Mouse (Mus musculus): ENCODE measurements around the gene Sh3d21. TPM values are rescaled to one million over a fixed set of nuclear protein-coding genes. Genes with fewer than 3 reads are reported as not detected.

The Sh3d21 gene
- total and polyA plus RNA-seq, 3 experiments = 0.31 to 1.3 TPM; not detected in 1

DNA sequence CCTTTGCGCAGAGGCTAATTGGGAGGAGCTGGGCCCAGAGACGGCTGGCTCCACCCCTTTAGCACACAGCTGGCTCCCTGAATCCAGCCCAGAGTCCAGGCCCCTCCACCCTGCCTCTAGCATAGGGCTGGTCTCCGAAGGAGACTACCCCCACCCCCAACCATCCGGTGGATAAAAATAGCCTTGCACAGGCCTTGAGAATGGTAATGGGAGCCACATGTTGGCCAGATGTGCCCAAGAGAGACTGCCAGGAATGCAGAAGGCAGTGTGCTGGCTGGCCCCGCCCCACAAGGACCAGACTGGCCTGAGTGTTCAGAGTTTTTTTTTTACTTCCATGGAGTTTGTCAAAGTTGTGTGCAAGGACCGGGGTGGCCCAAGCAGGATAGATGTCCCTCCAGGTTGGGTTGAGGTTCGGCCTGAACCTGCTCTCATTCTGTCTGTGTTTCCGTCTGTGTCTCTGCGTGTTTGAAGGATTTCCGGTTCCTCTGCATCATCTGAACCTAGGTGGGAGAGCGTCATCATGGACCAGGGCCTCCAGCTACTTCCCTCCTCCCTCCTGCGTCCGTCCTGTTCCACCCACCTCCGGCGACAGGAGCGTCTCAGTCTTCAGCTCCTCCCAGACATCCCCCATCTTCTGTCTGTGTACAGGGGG, 12.9 kb downstream of the Sh3d21 start:
- Histone ChIP-seq H3K9ac (ENCODE audit: control insufficient read depth, low read depth, low read length, poor library complexity, severe bottlenecking) (no peak overlapping the region), H3K9me3 (replicated peaks; ENCODE audit: insufficient read depth, low read length) (no peaks in the 10 kb centered on the region), H3K27me3 (ENCODE audit: control insufficient read depth in 1 of 2, insufficient read depth in 2 of 2, low read length in 2 of 2) (no peaks in the 10 kb centered on the region), H3K79me2 (ENCODE audit: control insufficient read depth, insufficient read depth, low read length, poor library complexity) (no peaks in the 10 kb centered on the region), H3K36me3 (ENCODE audit: control insufficient read depth in 1 of 2, insufficient read depth in 2 of 2, low read length in 2 of 2) (no peaks in the 10 kb centered on the region), H3K4me1 (ENCODE audit: control insufficient read depth in 1 of 2, insufficient read depth in 2 of 2, low read length in 2 of 2) (peaks cover 0 to 7% of the 10 kb centered on the region in 2 experiments; a peak in 2 of 4 replicates), H3K4me3 (ENCODE audit: control insufficient read depth in 1 of 2, insufficient read depth in 1 of 2, low read depth in 2 of 2, low read length in 2 of 2) (no peak overlapping the region), H3K27ac (ENCODE audit: control insufficient read depth, low read depth, low read length) (no peak overlapping the region)
- no peak for DNase-seq (ENCODE audit: low read depth, low spot score)
- TF ChIP-seq SIN3A (IDR thresholded peaks at IDR 0.05; ENCODE audit: low read length) (no peak), E2F4 (IDR thresholded peaks at IDR 0.05; ENCODE audit: borderline replicate concordance, low read depth, low read length) (no peak), TAL1 (IDR thresholded peaks at IDR 0.05; ENCODE audit: low read length) (no peak)

DNA sequence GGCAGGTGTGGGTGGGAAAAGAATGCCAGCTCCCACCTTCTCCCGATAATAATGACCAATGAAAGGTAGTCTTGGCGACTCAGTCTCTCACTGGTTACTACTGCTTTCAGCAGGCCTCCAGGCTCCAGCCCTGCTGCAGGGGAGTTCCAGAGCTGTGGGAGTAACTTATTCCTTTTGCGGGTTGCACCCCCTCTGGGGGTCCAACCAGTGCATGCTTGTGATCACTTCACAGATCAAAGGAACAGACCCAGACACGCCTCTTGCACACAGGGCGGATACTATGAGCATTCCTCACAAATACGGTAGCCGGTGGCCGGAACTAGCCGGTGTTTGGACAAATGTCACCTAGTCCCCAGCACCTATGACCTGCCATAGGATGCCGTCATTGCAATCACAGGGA, 13.5 kb downstream of the Sh3d21 start:
- no peaks in the 10 kb centered on the region for H3K27me3 ChIP-seq (ENCODE audit: control insufficient read depth in 1 of 2, insufficient read depth in 2 of 2, low read length in 2 of 2)
- no peak overlapping the region for H3K4me3 ChIP-seq (ENCODE audit: control insufficient read depth in 1 of 2, insufficient read depth in 1 of 2, low read depth in 2 of 2, low read length in 2 of 2)

DNA sequence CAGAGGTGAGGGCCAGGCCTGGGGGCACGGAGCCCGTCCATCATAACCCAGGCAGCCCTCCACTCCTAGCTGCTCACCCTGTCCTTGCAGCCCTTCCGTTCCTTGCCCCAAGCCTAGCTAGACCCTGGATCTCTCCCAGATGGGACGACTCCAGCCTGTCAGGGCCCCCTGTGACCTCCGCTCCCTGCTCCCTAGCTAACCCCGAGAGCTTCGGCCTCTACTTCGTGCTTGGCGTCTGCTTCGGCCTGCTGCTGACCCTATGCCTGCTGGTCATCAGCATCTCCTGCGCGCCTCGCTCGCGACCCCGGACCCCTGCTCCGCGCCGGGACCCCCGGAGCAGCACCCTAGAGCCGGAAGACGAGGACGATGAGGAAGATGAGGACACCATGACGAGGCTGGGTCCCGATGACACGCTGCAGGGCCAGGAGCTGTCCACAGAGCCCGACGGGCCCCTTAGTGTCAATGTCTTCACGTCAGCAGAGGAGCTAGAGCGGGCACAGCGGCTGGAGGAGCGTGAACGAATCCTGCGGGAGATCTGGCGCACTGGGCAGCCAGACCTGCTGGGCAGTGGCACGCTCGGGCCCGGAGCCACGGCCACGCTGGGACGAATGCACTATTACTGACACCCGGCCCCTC, 14.1 kb downstream of the Sh3d21 start:
- Histone ChIP-seq H3K36me3 (ENCODE audit: control insufficient read depth in 1 of 2, insufficient read depth in 2 of 2, low read length in 2 of 2) (no peaks in the 10 kb centered on the region), H3K4me3 (ENCODE audit: control insufficient read depth in 1 of 2, insufficient read depth in 1 of 2, low read depth in 2 of 2, low read length in 2 of 2) (peak overlapping the region; percentile 62 to 82), H3K27ac (ENCODE audit: control insufficient read depth, low read depth, low read length) (no peak overlapping the region), H3K79me2 (ENCODE audit: control insufficient read depth, insufficient read depth, low read length, poor library complexity) (no peaks in the 10 kb centered on the region), H3K4me1 (ENCODE audit: control insufficient read depth in 1 of 2, insufficient read depth in 2 of 2, low read length in 2 of 2) (peaks cover 0 to 7% of the 10 kb centered on the region in 2 experiments; a peak in 2 of 4 replicates), H3K27me3 (ENCODE audit: control insufficient read depth in 1 of 2, insufficient read depth in 2 of 2, low read length in 2 of 2) (no peaks in the 10 kb centered on the region), H3K9ac (ENCODE audit: control insufficient read depth, low read depth, low read length, poor library complexity, severe bottlenecking) (peak overlapping the region; percentile 65), H3K9me3 (replicated peaks; ENCODE audit: insufficient read depth, low read length) (no peaks in the 10 kb centered on the region)
- DNase-seq (ENCODE audit: low read depth, low spot score) = no peak
- TF ChIP-seq TAL1 (IDR thresholded peaks at IDR 0.05; ENCODE audit: low read length) = no peak
- TF ChIP-seq ZMIZ1 (IDR thresholded peaks at IDR 0.05; ENCODE audit: low read depth, low read length) = no peak
- TF ChIP-seq MXI1 (IDR thresholded peaks at IDR 0.05; ENCODE audit: low read depth, low read length) = no peak
- TF ChIP-seq TBP (IDR thresholded peaks at IDR 0.05; ENCODE audit: low read depth, low read length) = no peak
- TF ChIP-seq POLR2AphosphoS5 (IDR thresholded peaks at IDR 0.05; ENCODE audit: borderline replicate concordance, low read depth, low read length) = no peak
- TF ChIP-seq E2F4 (IDR thresholded peaks at IDR 0.05; ENCODE audit: borderline replicate concordance, low read depth, low read length) = no peak
- no peak for TF ChIP-seq JUND (IDR thresholded peaks at IDR 0.05; ENCODE audit: low read depth, low read length)
- no peak for TF ChIP-seq SMC3 (IDR thresholded peaks at IDR 0.05; ENCODE audit: low read depth, low read length)
- TF ChIP-seq CHD2 (IDR thresholded peaks at IDR 0.05; ENCODE audit: low read length) = no peak
- no peak for TF ChIP-seq EP300 (IDR thresholded peaks at IDR 0.05; ENCODE audit: low read depth in 1 of 2, low read length in 2 of 2)
- TF ChIP-seq MAZ (IDR thresholded peaks at IDR 0.05; ENCODE audit: low read depth, low read length) = no peak
- no peak for TF ChIP-seq GABPA (IDR thresholded peaks at IDR 0.05; ENCODE audit: low read depth, low read length)
- TF ChIP-seq MYB (IDR thresholded peaks at IDR 0.05; ENCODE audit: low read depth, low read length) = no peak
- TF ChIP-seq HCFC1 (IDR thresholded peaks at IDR 0.05; ENCODE audit: low read depth, low read length) = no peak
- TF ChIP-seq USF2 (IDR thresholded peaks at IDR 0.05; ENCODE audit: borderline replicate concordance in 1 of 2, insufficient read depth in 1 of 2, low read depth in 1 of 2, low read length in 2 of 2) = no peak
- TF ChIP-seq KAT2A (conservative IDR thresholded peaks at IDR 0.05; ENCODE audit: low read depth, low read length) = no peak
- no peak for TF ChIP-seq RCOR1 (IDR thresholded peaks at IDR 0.05; ENCODE audit: low read depth, low read length)

More for the DNA sequence above, 13.5 kb downstream of the Sh3d21 start:
- no peak for DNase-seq (ENCODE audit: low read depth, low spot score)
- H3K36me3 ChIP-seq (ENCODE audit: control insufficient read depth in 1 of 2, insufficient read depth in 2 of 2, low read length in 2 of 2) = no peaks in the 10 kb centered on the region
- TF ChIP-seq POLR2AphosphoS2 (IDR thresholded peaks at IDR 0.05; ENCODE audit: low read length) = no peak
- TF ChIP-seq ETS1 (IDR thresholded peaks at IDR 0.05; ENCODE audit: low read depth, low read length) = no peak
- TF ChIP-seq MEF2A (IDR thresholded peaks at IDR 0.05; ENCODE audit: extremely low read depth, insufficient replicate concordance, low read depth, low read length, poor library complexity, severe bottlenecking) = no peak
- no peak for TF ChIP-seq ZNF384 (IDR thresholded peaks at IDR 0.05; ENCODE audit: low read depth, low read length)
- TF ChIP-seq MYB (IDR thresholded peaks at IDR 0.05; ENCODE audit: low read depth, low read length) = no peak
- TF ChIP-seq ZC3H11A (IDR thresholded peaks at IDR 0.05; ENCODE audit: low read depth, low read length) = no peak
- TF ChIP-seq GABPA (IDR thresholded peaks at IDR 0.05; ENCODE audit: low read depth, low read length) = no peak
- TF ChIP-seq ZMIZ1 (IDR thresholded peaks at IDR 0.05; ENCODE audit: low read depth, low read length) = no peak
- TF ChIP-seq E2F4 (IDR thresholded peaks at IDR 0.05; ENCODE audit: borderline replicate concordance, low read depth, low read length) = no peak
- TF ChIP-seq CHD1 (IDR thresholded peaks at IDR 0.05; ENCODE audit: low read depth, low read length) = no peak
- no peak for TF ChIP-seq HCFC1 (IDR thresholded peaks at IDR 0.05; ENCODE audit: low read depth, low read length)
- TF ChIP-seq RAD21 (IDR thresholded peaks at IDR 0.05; ENCODE audit: low read depth, low read length) = no peak
- TF ChIP-seq BHLHE40 (IDR thresholded peaks at IDR 0.05; ENCODE audit: borderline replicate concordance, low read depth, low read length) = no peak
- no peak for TF ChIP-seq USF2 (IDR thresholded peaks at IDR 0.05; ENCODE audit: borderline replicate concordance in 1 of 2, insufficient read depth in 1 of 2, low read depth in 1 of 2, low read length in 2 of 2)
- no peak for TF ChIP-seq TBP (IDR thresholded peaks at IDR 0.05; ENCODE audit: low read depth, low read length)
- no peak for TF ChIP-seq CHD2 (IDR thresholded peaks at IDR 0.05; ENCODE audit: low read length)
- no peak overlapping the region for H3K27ac ChIP-seq (ENCODE audit: control insufficient read depth, low read depth, low read length)
- H3K4me1 ChIP-seq (ENCODE audit: control insufficient read depth in 1 of 2, insufficient read depth in 2 of 2, low read length in 2 of 2) = peaks cover 0 to 7% of the 10 kb centered on the region in 2 experiments; a peak in 2 of 4 replicates
- H3K79me2 ChIP-seq (ENCODE audit: control insufficient read depth, insufficient read depth, low read length, poor library complexity) = no peaks in the 10 kb centered on the region
- no peaks in the 10 kb centered on the region for H3K9me3 ChIP-seq (replicated peaks; ENCODE audit: insufficient read depth, low read length)
- no peak overlapping the region for H3K9ac ChIP-seq (ENCODE audit: control insufficient read depth, low read depth, low read length, poor library complexity, severe bottlenecking)
